Mouse (Mus musculus) mesoderm, embryonic 11.5 days (tissue): ENCODE measurements around the gene Gm10715.
"Not testable (repeated sequence)": the region's sequence is repeated elsewhere in the genome, so short reads cannot be mapped to it uniquely, and the experiment has no call there.

ENCODE experiments used
- DNase-seq: peaks from one replicate; pipeline ENCODE4 v3.0.0-alpha.2; 2012; ENCODE audit warnings: low read depth, low spot score

Gm10715 gene

DNA sequence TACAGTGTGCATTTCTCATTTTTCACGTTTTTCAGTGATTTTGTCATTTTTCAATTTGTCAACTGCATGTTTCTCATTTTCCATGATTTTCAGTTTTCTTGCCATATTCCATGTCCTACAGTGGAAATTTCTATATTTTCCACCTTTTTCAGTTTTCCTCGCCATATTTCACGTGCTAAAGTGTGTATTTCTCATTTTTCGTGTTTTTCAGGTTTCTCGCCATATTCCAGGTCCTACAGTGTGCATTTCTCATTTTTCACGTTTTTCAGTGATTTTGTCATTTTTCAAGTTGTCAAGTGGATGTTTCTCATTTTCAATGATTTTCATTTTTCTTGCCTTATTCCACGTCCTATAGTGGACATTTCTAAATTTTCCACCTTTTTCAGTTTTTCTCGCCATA lies at the start of gene Gm10715:
TSS of gene Gm10715 (plus strand) at position 301 of the 400 bp plus-strand sequence.
- DNase-seq, result not testable (repeated sequence)

DNA sequence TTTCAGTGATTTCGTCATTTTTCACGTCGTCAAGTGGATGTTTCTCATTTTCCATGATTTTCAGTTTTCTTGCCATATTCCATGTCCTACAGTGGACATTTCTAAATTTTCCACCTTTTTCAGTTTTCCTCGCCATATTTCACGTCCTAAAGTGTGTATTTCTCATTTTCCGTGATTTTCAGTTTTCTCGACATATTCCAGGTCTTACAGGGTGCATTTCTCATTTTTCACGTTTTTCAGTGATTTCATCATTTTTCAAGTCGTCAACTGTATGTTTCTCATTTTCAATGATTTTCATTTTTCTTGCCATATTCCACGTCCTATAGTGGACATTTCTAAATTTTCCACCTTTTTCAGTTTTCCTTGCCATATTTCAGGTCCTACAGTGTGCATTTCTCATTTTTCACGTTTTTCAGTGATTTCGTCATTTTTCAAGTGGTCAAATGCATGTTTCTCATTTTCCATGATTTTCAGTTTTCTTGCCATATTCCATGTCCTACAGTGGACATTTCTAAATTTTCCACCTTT lies 36.2 kb upstream of the Gm10715 start, which contains the start of gene Gm10722:
TSS of gene Gm10722 (plus strand) at position 478 of the 528 bp plus-strand sequence.
- peak; percentile 68 for DNase-seq

DNA sequence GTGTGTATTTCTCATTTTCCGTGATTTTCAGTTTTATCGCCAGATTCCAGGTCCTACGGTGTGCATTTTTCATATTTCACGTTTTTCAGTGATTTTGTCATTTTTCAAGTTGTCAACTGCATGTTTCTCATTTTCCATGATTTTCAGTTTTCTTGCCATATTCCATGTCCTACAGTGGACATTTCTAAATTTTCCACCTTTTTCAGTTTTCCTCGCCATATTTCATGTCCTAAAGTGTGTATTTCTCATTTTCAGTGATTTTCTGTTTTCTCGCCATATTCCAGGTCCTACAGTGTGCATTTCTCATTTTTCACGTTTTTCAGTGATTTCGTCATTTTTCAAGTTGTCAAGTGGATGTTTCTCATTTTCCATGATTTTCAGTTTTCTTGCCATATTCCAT lies 35.7 kb upstream of the Gm10715 start:
- DNase-seq, result not testable (repeated sequence)

DNA sequence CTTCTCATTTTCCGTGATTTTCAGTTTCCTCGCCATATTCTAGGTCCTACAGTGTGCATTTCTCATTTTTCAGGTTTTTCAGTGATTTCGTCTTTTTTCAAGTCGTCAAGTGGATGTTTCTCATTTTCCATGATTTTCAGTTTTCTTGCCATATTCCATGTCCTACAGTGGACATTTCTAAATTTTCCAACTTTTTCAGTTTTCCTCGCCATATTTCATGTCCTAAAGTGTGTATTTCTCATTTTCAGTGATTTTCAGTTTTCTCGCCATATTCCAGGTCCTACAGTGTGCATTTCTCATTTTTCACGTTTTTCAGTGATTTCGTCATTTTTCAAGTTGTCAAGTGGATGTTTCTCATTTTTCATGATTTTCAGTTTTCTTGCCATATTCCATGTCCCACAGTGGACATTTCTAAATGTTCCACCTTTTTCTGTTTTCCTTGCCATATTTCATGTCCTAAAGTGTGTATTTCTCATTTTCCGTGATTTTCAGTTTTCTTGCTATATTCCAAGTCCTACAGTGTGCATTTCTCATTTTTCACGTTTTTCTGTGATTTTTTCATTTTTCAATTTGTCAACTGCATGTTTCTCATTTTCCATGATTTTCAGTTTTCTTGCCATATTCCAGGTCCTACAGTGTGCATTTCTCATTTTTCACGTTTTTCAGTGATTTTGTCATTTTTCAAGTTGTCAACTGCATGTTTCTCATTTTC lies 34.6 kb upstream of the Gm10715 start:
- DNase-seq, result peak; percentile 27

DNA sequence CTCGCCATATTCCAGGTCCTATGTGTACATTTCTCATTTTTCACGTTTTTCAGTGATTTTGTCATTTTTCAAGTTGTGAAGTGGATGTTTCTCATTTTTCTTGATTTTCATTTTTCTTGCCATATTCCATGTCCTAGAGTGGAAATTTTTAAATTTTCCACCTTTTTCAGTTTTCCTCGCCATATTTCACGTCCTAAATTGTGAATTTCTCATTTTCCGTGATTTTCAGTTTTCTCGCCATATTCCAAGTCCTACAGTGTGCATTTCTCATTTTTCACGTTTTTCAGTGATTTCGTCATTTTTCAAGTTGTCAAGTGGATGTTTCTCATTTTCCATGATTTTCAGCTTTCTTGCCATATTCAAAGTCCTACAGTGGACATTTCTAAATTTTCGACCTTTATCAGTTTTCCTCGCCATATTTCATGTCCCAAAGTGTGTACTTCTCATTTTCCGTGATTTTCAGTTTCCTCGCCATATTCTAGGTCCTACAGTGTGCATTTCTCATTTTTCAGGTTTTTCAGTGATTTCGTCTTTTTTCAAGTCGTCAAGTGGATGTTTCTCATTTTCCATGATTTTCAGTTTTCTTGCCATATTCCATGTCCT lies 33.8 kb upstream of the Gm10715 start, which contains the start of gene Gm11168:
TSS of gene Gm11168 (plus strand) at position 553 of the 603 bp plus-strand sequence.
- DNase-seq, result not testable (repeated sequence)

DNA sequence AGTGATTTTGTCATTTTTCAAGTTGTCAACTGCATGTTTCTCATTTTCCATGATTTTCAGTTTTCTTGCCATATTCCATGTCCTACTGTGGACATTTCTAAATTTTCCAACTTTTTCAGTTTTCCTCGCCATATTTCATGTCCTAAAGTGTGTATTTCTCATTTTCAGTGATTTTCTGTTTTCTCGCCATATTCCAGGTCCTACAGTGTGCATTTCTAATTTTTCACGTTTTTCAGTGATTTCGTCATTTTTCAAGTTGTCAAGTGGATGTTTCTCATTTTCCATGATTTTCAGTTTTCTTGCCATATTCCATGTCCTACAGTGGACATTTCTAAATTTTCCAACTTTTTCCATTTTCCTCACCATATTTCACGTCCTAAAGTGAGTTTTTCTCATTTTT lies 30.5 kb upstream of the Gm10715 start:
- not testable (repeated sequence) for DNase-seq

DNA sequence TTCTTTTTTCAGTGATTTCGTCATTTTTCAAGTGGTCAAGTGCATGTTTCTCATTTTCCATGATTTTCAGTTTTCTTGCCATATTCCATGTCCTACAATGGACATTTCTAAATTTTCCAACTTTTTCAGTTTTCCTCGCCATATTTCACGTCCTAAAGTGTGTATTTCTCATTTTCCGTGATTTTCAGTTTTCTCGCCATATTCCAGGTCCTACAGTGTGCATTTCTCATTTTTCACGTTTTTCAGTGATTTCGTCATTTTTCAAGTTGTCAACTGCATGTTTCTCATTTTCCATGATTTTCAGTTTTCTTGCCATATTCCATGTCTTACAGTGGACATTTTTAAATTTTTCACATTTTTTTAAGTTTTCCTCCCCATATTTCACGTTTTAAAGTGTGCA lies 30.0 kb upstream of the Gm10715 start:
- DNase-seq, result not testable (repeated sequence)

DNA sequence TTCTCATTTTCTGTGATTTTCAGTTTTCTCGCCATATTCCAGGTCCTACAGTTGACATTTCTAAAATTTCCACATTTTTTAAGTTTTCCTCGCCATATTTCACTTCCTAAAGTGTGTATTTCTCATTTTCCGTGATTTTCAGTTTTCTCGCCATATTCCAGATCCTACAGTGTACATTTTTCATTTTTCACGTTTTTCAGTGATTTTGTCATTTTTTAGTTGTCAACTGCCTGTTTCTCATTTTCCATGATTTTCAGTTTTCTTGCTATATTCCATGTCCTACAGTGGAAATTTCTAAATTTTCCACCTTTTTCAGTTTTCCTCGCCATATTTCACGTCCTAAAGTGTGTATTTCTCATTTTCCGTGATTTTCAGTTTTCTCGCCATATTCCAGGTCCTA lies 29.4 kb upstream of the Gm10715 start:
- DNase-seq, result peak; percentile 50

DNA sequence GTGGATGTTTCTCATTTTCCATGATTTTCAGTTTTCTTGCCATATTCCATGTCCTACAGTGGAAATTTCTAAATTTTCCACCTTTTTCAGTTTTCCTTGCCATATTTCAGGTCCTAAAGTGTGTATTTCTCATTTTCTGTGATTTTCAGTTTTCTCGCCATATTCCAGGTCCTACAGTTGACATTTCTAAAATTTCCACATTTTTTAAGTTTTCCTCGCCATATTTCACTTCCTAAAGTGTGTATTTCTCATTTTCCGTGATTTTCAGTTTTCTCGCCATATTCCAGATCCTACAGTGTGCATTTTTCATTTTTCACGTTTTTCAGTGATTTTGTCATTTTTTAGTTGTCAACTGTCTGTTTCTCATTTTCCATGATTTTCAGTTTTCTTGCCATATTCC lies 27.3 kb upstream of the Gm10715 start:
- DNase-seq, result not testable (repeated sequence)

DNA sequence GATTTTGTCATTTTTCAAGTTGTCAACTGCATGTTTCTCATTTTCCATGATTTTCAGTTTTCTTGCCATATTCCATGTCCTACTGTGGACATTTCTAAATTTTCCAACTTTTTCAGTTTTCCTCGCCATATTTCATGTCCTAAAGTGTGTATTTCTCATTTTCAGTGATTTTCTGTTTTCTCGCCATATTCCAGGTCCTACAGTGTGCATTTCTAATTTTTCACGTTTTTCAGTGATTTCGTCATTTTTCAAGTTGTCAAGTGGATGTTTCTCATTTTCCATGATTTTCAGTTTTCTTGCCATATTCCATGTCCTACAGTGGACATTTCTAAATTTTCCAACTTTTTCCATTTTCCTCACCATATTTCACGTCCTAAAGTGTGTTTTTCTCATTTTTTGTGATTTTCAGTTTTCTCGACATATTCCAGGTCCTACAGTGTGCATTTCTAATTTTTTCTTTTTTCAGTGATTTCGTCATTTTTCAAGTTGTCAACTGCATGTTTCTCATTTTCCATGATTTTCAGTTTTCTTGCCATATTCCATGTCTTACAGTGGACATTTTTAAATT lies 24.5 kb upstream of the Gm10715 start:
- DNase-seq, result not testable (repeated sequence)

DNA sequence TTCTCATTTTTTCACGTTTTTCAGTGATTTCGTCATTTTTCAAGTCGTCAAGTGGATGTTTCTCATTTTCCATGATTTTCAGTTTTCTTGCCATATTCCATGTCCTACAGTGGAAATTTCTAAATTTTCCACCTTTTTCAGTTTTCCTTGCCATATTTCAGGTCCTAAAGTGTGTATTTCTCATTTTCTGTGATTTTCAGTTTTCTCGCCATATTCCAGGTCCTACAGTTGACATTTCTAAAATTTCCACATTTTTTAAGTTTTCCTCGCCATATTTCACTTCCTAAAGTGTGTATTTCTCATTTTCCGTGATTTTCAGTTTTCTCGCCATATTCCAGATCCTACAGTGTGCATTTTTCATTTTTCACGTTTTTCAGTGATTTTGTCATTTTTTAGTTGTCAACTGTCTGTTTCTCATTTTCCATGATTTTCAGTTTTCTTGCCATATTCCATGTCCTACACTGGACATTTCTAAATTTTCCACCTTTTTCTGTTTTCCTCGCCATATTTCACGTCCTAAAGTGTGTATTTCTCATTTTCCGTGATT lies 23.9 kb upstream of the Gm10715 start, which contains the start of gene Gm10721:
TSS of gene Gm10721 (plus strand) at position 408 of the 547 bp plus-strand sequence.
- DNase-seq, result not testable (repeated sequence)

DNA sequence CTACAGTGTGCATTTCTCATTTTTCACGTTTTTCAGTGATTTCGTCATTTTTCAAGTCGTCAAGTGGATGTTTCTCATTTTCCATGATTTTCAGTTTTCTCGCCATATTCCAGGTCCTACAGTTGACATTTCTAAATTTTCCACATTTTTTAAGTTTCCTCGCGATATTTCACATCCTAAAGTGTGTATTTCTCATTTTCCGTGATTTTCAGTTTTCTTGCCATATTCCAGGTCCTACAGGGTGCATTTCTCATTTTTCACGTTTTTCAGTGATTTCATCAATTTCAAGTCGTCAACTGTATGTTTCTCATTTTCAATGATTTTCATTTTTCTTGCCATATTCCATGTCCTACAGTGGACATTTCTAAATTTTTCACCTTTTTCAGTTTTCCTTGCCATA lies 21.3 kb upstream of the Gm10715 start, which contains the start of gene Gm10720:
TSS of gene Gm10720 (plus strand) at position 301 of the 400 bp plus-strand sequence.
- DNase-seq, result not testable (repeated sequence)

DNA sequence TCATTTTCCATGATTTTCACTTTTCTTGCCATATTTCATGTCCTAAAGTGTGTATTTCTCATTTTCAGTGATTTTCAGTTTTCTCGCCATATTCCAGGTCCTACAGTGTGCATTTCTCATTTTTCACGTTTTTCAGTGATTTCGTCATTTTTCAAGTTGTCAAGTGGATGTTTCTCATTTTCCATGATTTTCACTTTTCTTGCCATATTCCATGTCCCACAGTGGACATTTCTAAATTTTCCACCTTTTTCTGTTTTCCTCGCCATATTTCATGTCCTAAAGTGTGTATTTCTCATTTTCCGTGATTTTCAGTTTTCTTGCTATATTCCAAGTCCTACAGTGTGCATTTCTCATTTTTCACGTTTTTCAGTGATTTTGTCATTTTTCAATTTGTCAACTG lies 20.8 kb upstream of the Gm10715 start:
- not testable (repeated sequence) for DNase-seq

DNA sequence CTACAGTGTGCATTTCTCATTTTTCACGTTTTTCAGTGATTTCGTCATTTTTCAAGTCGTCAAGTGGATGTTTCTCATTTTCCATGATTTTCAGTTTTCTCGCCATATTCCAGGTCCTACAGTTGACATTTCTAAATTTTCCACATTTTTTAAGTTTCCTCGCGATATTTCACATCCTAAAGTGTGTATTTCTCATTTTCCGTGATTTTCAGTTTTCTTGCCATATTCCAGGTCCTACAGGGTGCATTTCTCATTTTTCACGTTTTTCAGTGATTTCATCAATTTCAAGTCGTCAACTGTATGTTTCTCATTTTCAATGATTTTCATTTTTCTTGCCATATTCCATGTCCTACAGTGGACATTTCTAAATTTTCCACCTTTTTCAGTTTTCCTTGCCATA lies 19.6 kb upstream of the Gm10715 start, which contains the start of gene Gm10719:
TSS of gene Gm10719 (plus strand) at position 301 of the 400 bp plus-strand sequence.
- not testable (repeated sequence) for DNase-seq

DNA sequence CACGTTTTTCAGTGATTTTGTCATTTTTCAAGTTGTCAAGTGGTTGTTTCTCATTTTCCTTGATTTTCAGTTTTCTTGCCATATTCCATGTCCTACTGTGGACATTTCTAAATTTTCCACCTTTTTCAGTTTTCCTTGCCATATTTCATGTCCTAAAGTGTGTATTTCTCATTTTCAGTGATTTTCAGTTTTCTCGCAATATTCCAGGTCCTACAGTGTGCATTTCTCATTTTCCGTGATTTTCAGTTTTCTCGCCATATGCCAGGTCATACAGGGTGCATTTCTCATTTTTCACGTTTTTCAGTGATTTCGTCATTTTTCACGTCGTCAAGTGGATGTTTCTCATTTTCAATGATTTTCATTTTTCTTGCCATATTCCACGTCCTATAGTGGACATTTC lies 17.7 kb upstream of the Gm10715 start:
- DNase-seq, result not testable (repeated sequence)

DNA sequence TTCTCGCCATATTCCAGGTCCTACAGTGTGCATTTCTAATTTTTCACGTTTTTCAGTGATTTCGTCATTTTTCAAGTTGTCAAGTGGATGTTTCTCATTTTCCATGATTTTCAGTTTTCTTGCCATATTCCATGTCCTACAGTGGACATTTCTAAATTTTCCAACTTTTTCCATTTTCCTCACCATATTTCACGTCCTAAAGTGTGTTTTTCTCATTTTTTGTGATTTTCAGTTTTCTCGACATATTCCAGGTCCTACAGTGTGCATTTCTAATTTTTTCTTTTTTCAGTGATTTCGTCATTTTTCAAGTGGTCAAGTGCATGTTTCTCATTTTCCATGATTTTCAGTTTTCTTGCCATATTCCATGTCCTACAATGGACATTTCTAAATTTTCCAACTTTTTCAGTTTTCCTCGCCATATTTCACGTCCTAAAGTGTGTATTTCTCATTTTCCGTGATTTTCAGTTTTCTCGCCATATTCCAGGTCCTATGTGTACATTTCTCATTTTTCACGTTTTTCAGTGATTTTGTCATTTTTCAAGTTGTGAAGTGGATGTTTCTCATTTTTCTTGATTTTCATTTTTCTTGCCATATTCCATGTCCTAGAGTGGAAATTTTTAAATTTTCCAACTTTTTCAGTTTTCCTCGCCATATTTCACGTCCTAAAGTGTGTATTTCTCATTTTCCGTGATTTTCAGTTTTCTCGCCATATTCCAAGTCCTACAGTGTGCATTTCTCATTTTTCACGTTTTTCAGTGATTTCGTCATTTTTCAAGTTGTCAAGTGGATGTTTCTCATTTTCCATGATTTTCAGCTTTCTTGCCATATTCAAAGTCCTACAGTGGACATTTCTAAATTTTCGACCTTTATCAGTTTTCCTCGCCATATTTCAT lies 16.6 kb upstream of the Gm10715 start:
- not testable (repeated sequence) for DNase-seq

DNA sequence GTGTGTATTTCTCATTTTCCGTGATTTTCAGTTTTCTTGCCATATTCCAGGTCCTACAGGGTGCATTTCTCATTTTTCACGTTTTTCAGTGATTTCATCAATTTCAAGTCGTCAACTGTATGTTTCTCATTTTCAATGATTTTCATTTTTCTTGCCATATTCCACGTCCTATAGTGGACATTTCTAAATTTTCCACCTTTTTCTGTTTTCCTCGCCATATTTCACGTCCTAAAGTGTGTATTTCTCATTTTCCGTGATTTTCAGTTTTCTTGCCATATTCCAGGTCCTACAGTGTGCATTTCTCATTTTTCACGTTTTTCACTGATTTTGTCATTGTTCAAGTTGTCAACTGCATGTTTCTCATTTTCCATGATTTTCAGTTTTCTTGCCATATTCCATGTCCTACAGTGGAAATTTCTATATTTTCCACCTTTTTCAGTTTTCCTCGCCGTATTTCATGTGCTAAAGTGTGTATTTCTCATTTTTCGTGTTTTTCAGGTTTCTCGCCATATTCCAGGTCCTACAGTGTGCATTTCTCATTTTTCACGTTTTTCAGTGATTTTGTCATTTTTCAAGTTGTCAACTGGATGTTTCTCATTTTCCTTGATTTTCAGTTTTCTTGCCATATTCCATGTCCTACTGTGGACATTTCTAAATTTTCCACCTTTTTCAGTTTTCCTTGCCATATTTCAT lies 14.2 kb upstream of the Gm10715 start:
- peak; percentile 53 for DNase-seq

DNA sequence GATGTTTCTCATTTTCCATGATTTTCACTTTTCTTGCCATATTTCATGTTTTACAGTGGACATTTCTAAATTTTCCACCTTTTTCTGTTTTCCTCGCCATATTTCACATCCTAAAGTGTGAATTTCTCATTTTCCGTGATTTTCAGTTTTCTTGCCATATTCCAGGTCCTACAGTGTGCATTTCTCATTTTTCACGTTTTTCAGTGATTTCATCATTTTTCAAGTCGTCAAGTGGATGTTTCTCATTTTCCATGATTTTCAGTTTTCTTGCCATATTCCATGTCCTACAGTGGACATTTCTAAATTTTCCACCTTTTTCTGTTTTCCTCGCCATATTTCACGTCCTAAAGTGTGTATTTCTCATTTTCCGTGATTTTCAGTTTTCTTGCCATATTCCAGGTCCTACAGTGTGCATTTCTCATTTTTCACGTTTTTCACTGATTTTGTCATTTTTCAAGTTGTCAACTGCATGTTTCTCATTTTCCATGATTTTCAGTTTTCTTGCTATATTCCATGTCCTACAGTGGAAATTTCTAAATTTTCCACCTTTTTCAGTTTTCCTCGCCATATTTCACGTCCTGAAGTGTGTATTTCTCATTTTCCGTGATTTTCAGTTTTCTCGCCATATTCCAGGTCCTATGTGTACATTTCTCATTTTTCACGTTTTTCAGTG lies 13.2 kb upstream of the Gm10715 start, which contains the start of gene Gm10718:
TSS of gene Gm10718 (plus strand) at position 236 of the 673 bp plus-strand sequence.
- not testable (repeated sequence) for DNase-seq

DNA sequence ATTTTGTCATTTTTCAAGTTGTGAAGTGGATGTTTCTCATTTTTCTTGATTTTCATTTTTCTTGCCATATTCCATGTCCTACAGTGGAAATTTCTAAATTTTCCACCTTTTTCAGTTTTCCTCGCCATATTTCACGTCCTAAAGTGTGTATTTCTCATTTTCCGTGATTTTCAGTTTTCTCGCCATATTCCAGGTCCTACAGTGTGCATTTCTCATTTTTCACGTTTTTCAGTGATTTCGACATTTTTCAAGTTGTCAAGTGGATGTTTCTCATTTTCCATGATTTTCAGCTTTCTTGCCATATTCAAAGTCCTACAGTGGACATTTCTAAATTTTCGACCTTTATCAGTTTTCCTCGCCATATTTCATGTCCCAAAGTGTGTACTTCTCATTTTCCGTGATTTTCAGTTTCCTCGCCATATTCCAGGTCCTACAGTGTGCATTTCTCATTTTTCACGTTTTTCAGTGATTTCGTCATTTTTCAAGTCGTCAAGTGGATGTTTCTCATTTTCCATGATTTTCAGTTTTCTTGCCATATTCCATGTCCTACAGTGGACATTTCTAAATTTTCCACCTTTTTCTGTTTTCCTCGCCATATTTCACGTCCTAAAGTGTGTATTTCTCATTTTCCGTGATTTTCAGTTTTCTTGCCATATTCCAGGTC lies 12.6 kb upstream of the Gm10715 start:
- not testable (repeated sequence) for DNase-seq
